Mouse (Mus musculus) embryonic facial prominence, embryonic 13.5 days (tissue): Measurements from ENCODE around the gene Cyp19a1. TPM values are rescaled to one million over a fixed set of nuclear protein-coding genes. Genes with fewer than 3 reads are reported as not detected.

ENCODE experiments used
- ATAC-seq: fragments of 200-750 bp; cut with Nextera tagmentation; 2 replicates; pipeline ENCODE4 v1.8.0; 2017; ENCODE audit warnings: low read depth; ENCODE audit not compliant: insufficient number of reproducible peaks, insufficient read depth, low FRiP score, low TSS enrichment
- H3K27ac ChIP-seq: fragments of 300-500 bp; sonication (generic); 2 replicates; pipeline ENCODE4 v1.5.1; 2015; ENCODE audit warnings: moderate library complexity, mild to moderate bottlenecking, inconsistent platforms
- H3K27me3 ChIP-seq: fragments of 300-500 bp; sonication (generic); 2 replicates; pipeline ENCODE4 v1.6.1; 2015; ENCODE audit warnings: mild to moderate bottlenecking, inconsistent platforms
- H3K36me3 ChIP-seq: fragments of 300-500 bp; sonication (generic); 2 replicates; pipeline ENCODE4 v1.6.1; 2015; ENCODE audit warnings: mild to moderate bottlenecking, inconsistent platforms
- H3K4me1 ChIP-seq: fragments of 300-500 bp; sonication (generic); 2 replicates; pipeline ENCODE4 v1.6.1; 2015; ENCODE audit warnings: inconsistent platforms
- H3K4me2 ChIP-seq: fragments of 300-500 bp; sonication (generic); 2 replicates; pipeline ENCODE4 v1.6.1; 2015; ENCODE audit warnings: moderate library complexity, mild to moderate bottlenecking, inconsistent platforms
- H3K4me3 ChIP-seq: fragments of 300-500 bp; sonication (generic); 2 replicates; pipeline ENCODE4 v1.5.1; 2015; ENCODE audit warnings: mild to moderate bottlenecking, inconsistent platforms
- H3K9ac ChIP-seq: fragments of 300-500 bp; sonication (generic); 2 replicates; pipeline ENCODE4 v1.6.1; 2015; ENCODE audit warnings: mild to moderate bottlenecking, inconsistent platforms
- H3K9me3 ChIP-seq: fragments of 300-500 bp; sonication (generic); 2 replicates; pipeline ENCODE4 v1.6.1; 2016; ENCODE audit warnings: inconsistent platforms
- WGBS: fragments of 180-500 bp; shearing (Covaris S2); methylation state at CpG from one replicate; pipeline ENCODE4 v1.1.7; 2015; ENCODE audit warnings: mixed read lengths; 5-methylcytosine and 5-hydroxymethylcytosine counted together
- polyA plus RNA-seq: library from polyadenylated mRNA; unstranded; fragments of >200 nt; fragmentation: Nextera tagmentation; extraction: Ambion mirVana; gene quantifications from 2 replicates; pipeline ENCODE4 v1.2.1, GENCODE M21; 2015

Gene Cyp19a1
- 0.33 TPM in 1 of 2 replicates, not detected in the other for polyA plus RNA-seq

DNA sequence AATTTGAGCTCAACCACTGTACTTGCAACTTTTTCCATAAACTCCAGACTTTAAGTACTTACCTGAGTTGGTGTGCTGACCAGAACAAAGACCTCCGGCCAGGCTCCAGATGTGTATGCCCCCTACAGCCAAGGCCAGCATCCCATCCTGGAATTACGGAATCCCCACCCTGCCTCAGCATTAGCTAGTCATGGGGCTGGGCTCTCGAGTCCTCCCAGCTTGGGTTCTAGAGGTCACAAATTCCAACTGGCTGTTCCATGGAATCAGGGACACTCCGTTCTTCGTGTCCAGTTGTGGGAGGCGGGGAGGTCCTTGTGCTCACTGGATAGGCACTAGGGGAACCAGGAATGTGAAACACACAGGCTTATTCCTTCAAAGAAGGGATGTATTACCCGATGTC is at the start of gene Cyp19a1:
Gene Cyp19a1 (minus strand): TSS at position 101 of the 400 bp plus-strand sequence.
- Histone ChIP-seq H3K4me3 (no peak within 1 kb of the TSS), H3K9me3 (no peaks in the 10 kb centered on the region), H3K36me3 (no peaks in the 10 kb centered on the region), H3K4me1 (no peaks in the 10 kb centered on the region), H3K9ac (no peak within 1 kb of the TSS), H3K4me2 (no peak within 1 kb of the TSS), H3K27ac (no peak within 1 kb of the TSS), H3K27me3 (no peaks in the 10 kb centered on the region)
- WGBS, result 84% methylated on average over 7 of the region's 7 CpGs
- no peak for ATAC-seq

DNA sequence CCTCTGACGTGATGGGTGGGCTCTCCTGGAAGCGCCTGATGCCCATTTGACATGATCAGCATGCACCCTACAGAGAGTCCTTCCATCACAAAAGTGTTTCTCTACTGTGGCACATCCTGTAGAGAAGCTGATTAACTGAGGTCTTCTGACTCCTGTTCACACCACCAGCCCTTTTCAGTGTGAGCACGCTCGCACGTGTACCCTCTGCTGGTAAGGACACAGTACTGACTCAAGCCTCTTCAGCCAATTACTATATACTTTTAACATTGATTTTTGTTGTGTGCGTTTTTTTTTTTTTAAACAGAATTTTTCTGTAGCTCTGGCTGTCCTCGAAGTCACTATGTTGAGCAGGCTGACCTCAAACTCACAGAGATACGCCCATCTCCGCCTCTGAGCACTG is 48.5 kb upstream of the Cyp19a1 start:
- no peaks in the 10 kb centered on the region for H3K27me3 ChIP-seq
- H3K9ac ChIP-seq, result no peak overlapping the region
- H3K4me2 ChIP-seq, result no peak overlapping the region
- H3K27ac ChIP-seq, result no peak overlapping the region
- WGBS, result 71% methylated on average over 9 of the region's 9 CpGs
- no peak overlapping the region for H3K4me3 ChIP-seq
- no peaks in the 10 kb centered on the region; the same call in 1 of the 2 replicates for H3K4me1 ChIP-seq
- ATAC-seq, result no peak
- no peaks in the 10 kb centered on the region for H3K9me3 ChIP-seq
- H3K36me3 ChIP-seq, result no peaks in the 10 kb centered on the region

DNA sequence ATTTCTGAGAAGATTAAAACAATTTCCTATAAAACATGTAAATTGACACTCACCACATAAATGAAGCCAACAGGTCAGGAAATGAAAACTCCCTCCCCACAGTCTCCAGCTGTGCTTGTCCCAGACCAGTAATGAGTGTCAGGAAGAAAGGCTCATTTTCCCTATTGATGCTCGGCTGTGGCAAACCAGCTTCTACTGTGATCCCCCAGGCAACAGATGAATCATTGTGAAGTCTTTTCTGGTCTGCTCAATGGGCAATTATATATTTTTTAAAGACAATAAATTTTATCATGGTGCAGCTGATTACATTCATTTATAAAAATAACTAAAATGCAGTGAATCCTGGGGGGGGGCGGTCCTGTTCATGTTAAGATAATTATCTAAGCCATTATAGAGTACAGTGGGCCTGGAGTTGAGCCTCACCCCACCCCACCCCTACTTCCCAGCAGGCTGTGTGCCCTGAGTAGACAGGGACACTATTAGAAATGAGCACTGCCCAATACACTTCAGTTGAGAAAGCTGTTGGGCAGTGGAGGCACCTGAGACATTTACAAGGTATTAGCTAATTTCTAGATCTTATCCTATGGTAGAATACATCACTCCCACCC is 40.9 kb upstream of the Cyp19a1 start:
- peaks cover 5% of the 10 kb centered on the region; the same call in 1 of the 2 replicates for H3K4me1 ChIP-seq
- no peaks in the 10 kb centered on the region for H3K36me3 ChIP-seq
- no peaks in the 10 kb centered on the region for H3K27me3 ChIP-seq
- no peak overlapping the region for H3K27ac ChIP-seq
- 42% methylated on average over 2 of the region's 2 CpGs for WGBS
- H3K9me3 ChIP-seq, result no peaks in the 10 kb centered on the region
- no peak for ATAC-seq
- H3K9ac ChIP-seq, result no peak overlapping the region
- no peak overlapping the region for H3K4me3 ChIP-seq
- H3K4me2 ChIP-seq, result no peak overlapping the region

DNA sequence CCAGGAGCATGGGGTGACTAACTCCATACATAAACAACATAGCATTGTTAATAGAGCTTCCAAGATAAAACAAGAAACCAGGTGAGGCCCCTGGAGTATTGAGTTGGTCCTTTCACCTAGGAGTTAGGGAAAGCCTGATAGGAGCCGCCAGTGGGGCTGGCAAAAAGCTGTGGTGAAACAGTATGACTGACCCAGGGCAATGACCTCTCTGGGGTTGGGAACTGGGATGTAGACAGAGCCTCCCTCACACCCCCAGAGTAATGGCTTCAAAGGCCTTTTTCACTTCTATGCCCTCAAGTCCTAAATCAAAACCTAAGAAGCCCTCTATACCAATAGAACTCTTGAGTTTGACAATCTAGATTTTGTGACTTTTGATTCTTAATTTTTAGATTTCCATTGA is 40.3 kb upstream of the Cyp19a1 start:
- H3K9ac ChIP-seq, result no peak overlapping the region
- 45% methylated on average over 1 of the region's 1 CpGs for WGBS
- H3K9me3 ChIP-seq, result no peaks in the 10 kb centered on the region
- no peak overlapping the region for H3K4me2 ChIP-seq
- no peaks in the 10 kb centered on the region for H3K27me3 ChIP-seq
- no peak overlapping the region for H3K4me3 ChIP-seq
- H3K4me1 ChIP-seq, result peaks cover 5% of the 10 kb centered on the region; the same call in 1 of the 2 replicates
- no peaks in the 10 kb centered on the region for H3K36me3 ChIP-seq
- no peak overlapping the region for H3K27ac ChIP-seq
- ATAC-seq, result no peak

DNA sequence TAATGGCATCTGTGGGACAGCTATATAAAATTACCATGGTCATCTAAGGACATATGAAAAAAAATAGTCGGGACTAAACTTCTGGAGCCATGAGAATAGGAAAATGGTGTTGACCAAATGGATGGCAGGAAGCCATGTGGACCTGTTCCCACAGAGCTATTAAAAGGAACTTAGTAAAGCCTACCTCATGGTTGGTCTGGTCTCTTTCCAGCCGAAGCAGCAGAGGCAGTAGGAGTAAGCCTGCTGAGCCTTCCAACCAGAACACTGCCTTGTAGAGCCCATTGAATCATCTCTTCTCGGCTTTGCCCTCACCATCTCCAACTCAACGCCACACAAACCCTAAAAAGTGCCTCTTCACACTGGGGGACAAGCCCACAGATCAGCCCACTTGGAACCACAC is 33.3 kb upstream of the Cyp19a1 start:
- H3K27me3 ChIP-seq, result no peaks in the 10 kb centered on the region
- H3K4me1 ChIP-seq, result no peaks in the 10 kb centered on the region
- no peak for ATAC-seq
- H3K9me3 ChIP-seq, result no peaks in the 10 kb centered on the region
- WGBS, result 86% methylated on average over 4 of the region's 4 CpGs
- H3K4me2 ChIP-seq, result no peak overlapping the region
- no peak overlapping the region for H3K4me3 ChIP-seq
- H3K27ac ChIP-seq, result no peak overlapping the region
- H3K36me3 ChIP-seq, result no peaks in the 10 kb centered on the region
- no peak overlapping the region for H3K9ac ChIP-seq

DNA sequence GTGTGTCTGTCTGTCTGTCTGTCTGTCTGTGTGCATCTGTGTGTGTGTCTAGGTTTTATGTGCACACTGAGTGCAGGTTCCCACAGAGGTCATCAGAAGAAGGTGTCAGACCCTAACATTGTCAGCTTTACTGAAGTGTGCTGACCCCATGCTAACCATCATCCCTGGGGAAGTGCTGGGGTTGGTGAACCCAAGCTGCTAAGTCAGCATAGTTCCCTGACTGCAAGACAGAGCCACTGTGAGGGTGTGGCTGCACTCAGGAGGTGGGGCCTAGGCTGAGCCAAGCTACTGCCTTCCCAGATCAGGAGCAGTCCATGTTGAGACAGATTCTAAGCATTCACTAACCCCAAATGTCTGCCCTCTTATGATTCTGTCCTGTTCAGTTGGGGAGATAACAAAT is 31.9 kb upstream of the Cyp19a1 start:
- Histone ChIP-seq H3K4me2 (no peak overlapping the region), H3K27me3 (no peaks in the 10 kb centered on the region), H3K36me3 (no peaks in the 10 kb centered on the region), H3K27ac (no peak overlapping the region), H3K4me3 (no peak overlapping the region), H3K9ac (no peak overlapping the region), H3K4me1 (no peaks in the 10 kb centered on the region), H3K9me3 (no peaks in the 10 kb centered on the region)
- no peak for ATAC-seq

DNA sequence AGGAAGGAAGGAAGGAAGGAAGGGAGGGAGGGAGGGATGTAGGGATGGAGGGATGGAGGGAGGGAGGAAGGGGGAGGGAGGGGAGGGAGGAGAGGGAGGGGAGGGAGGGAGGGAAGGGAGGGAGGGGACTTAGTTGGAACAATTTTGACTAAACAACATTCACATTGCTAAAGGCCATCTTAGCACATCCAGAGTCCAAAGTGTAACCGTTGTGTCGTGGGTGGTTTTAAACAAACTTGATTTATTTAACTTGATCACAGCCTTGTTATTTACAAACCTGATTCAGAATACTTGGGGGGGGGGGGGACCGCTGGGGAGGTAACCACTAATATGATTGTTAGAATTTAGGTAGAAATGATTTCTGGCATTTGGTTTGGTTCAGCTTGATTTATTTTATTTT is 31.5 kb upstream of the Cyp19a1 start:
- no peaks in the 10 kb centered on the region for H3K36me3 ChIP-seq
- H3K4me2 ChIP-seq, result no peak overlapping the region
- no peak overlapping the region for H3K4me3 ChIP-seq
- H3K27me3 ChIP-seq, result no peaks in the 10 kb centered on the region
- no peaks in the 10 kb centered on the region for H3K9me3 ChIP-seq
- ATAC-seq, result no peak
- no peaks in the 10 kb centered on the region for H3K4me1 ChIP-seq
- no peak overlapping the region for H3K27ac ChIP-seq
- WGBS, result 72% methylated on average over 3 of the region's 3 CpGs
- no peak overlapping the region for H3K9ac ChIP-seq

DNA sequence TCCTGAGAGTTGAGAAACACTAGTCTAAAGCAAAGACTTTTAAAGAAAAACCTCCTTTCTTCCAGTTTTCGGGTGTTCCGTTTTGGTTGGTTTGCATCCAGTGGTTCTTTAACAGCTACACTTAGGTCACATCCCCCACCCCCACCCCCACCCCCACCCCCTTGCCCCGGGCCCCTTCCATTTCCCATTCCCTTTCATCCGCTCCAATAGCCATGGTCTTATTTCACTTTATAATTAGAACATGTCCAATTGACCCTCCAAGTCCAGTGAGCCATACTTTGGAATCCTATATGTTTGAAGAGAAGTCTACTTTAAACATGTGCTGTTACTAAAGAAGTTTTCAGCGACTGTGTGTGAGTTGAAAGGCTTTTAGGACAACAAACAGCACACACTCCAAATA is 19.9 kb upstream of the Cyp19a1 start:
- Histone ChIP-seq H3K4me3 (no peak overlapping the region), H3K27ac (no peak overlapping the region), H3K27me3 (peaks cover 43% of the 10 kb centered on the region), H3K4me2 (no peak overlapping the region), H3K36me3 (no peaks in the 10 kb centered on the region), H3K4me1 (peaks cover 12% of the 10 kb centered on the region), H3K9me3 (no peaks in the 10 kb centered on the region), H3K9ac (no peak overlapping the region)
- no peak for ATAC-seq
- WGBS, result 31% methylated on average over 5 of the region's 5 CpGs

DNA sequence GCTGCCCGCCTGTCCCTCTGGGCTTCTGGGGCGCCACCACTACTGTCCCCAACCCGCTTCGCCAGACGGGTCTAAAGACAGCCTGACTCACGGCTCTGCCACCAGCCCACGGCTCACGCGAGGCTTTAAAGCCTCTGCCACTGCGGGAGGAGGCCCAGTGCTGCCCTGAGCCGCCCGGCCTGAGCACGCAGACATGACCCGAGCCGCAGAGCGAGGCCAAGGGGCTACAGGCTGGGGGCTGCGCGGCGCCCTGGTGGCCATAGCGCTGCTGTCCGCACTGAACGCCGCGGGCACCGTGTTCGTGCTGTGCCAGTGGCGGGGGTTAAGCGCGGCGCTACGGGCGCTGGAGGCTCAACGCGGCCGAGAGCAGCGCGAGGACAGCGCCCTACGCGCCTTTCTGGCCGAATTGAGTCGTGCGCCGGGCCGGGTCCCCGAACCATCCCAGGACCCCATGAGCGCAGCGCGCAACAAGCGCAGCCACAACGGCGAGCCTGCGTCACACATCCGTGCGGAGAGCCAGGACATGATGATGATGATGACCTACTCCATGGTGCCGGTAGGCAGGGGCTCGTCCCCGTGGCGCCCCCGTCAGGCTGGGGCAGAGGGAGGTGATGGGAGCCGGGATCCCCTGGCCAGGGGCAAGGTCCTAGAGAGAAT is 18.5 kb upstream of the Cyp19a1 start, which contains the start of gene Gldn:
Gene Gldn (plus strand): TSS at position 156 of the 657 bp plus-strand sequence.
- H3K9ac ChIP-seq, result peak within 1 kb of the TSS; percentile 69
- H3K9me3 ChIP-seq, result no peaks in the 10 kb centered on the region
- peak; percentile 59; the same call in 1 of the 2 replicates for ATAC-seq
- H3K27me3 ChIP-seq, result peaks cover 43% of the 10 kb centered on the region
- H3K36me3 ChIP-seq, result no peaks in the 10 kb centered on the region
- H3K4me1 ChIP-seq, result peaks cover 12% of the 10 kb centered on the region
- peak within 1 kb of the TSS; percentile 48 for H3K4me3 ChIP-seq
- no peak within 1 kb of the TSS for H3K27ac ChIP-seq
- peak within 1 kb of the TSS; percentile 91 for H3K4me2 ChIP-seq
- whole genome bisulfite sequencing, result 3% methylated on average over 61 of the region's 61 CpGs

DNA sequence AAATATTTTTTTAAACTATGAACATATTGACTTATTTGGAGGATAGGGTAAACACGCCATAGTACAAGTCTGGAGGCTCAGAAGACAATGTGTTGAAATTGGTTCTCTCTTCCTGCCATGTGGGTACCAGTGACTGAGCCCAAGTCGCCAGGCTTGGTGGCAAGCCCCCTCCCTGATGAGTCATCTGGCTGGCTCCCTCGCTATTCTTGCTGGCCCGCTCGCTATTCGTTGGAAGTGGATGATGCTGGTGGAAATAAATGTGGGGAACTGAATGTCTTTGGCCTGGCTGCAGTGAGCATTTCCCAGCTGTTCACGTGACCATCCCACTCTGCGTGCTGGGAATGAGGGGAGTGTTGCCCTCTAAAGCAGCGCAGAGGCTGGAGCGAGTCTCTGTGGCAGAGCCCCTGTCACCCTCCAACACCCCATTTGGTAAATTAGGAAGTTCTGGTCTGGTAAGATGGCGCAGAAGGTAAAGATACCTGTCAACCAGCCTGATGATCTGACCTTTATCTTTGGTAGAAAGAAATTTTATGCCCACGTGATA is 11.2 kb upstream of the Cyp19a1 start:
- no peaks in the 10 kb centered on the region for H3K36me3 ChIP-seq
- WGBS, result 84% methylated on average over 12 of the region's 12 CpGs
- no peak for ATAC-seq

DNA sequence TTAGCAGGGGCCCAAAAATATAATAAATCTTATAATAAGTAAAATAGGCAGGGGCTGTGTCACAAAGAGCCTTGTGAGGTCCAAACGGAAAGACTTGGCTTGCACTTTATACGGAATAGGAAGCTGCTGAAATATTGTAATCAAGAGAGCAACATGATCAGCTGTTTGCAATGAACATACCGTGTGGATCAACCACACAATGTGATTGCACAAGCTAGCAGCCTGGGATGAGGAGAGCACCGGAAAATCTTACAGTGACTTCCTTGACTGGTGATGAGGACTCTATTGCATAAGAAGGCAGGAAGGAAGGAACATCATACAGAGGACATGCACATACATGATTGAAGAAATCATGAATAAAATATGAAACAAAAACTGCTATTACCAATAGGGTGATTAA is 7.4 kb upstream of the Cyp19a1 start:
- Histone ChIP-seq H3K36me3 (no peaks in the 10 kb centered on the region), H3K4me1 (no peaks in the 10 kb centered on the region), H3K27me3 (no peaks in the 10 kb centered on the region), H3K4me2 (no peak overlapping the region), H3K9ac (no peak overlapping the region), H3K9me3 (no peaks in the 10 kb centered on the region), H3K27ac (no peak overlapping the region), H3K4me3 (no peak overlapping the region)
- ATAC-seq, result no peak
- 77% methylated on average over 4 of the region's 4 CpGs for WGBS

More for the DNA sequence above, 11.2 kb upstream of the Cyp19a1 start:
- Histone ChIP-seq H3K4me1 (no peaks in the 10 kb centered on the region), H3K4me2 (no peak overlapping the region), H3K9me3 (no peaks in the 10 kb centered on the region), H3K4me3 (no peak overlapping the region), H3K27ac (no peak overlapping the region), H3K9ac (no peak overlapping the region), H3K27me3 (peaks cover 7% of the 10 kb centered on the region; the same call in 1 of the 2 replicates)

DNA sequence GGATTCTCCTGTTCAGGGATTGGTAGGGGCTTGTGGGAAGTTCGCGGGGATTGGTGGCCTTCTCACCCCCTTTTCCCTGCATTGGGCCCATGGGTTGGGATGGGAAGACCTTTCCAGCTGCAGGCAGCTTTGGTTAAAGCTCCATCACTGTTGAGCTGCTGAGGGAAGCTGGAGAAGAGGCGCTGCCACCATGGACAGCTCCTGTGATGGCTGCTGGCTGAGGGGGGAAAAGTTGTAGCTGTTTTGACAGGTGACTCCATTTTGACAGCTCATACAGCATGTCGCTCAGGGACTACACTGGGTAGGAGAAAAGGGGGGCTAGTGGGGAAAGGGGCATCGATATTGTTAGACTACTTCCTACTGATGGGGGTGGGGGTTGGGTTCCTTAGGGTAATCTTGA is 3.0 kb upstream of the Cyp19a1 start:
- Histone ChIP-seq H3K4me2 (no peak overlapping the region), H3K27ac (no peak overlapping the region), H3K9ac (no peak overlapping the region), H3K4me1 (no peaks in the 10 kb centered on the region), H3K4me3 (no peak overlapping the region), H3K9me3 (no peaks in the 10 kb centered on the region), H3K27me3 (no peaks in the 10 kb centered on the region), H3K36me3 (no peaks in the 10 kb centered on the region)
- 41% methylated on average over 5 of the region's 5 CpGs for WGBS
- ATAC-seq, result no peak
